Comparison of ENCODE assay signal across 23 mouse cellular contexts in genomic region chr6:50301121-50301520, GRCm38 (mm10).
"Had no signal": no experiment of that assay in that cellular context is flagged by ENCODE, and none has a peak within 500 bp of the region (broad histone marks: within the 10 kb centered on the region; RNA-seq: fewer than 3 reads in every experiment).

No protein-coding gene starts in this region.

- H3K36me3 ChIP-seq: hindbrain, embryonic 10.5 days; hindbrain, embryonic 12.5 days had no signal

- H3K4me1 ChIP-seq: hindbrain, embryonic 10.5 days; limb, embryonic 13.5 days; limb, embryonic 15.5 days had no signal

- H3K4me2 ChIP-seq: heart, embryonic 12.5 days; hindbrain, embryonic 12.5 days; hindbrain, embryonic 14.5 days; kidney, embryonic 15.5 days; limb, embryonic 13.5 days; limb, embryonic 15.5 days had no signal

- H3K9me3 ChIP-seq: heart, embryonic 10.5 days; heart, embryonic 12.5 days; hindbrain, embryonic 10.5 days; hindbrain, embryonic 12.5 days; kidney, embryonic 15.5 days; limb, embryonic 13.5 days; limb, embryonic 15.5 days had no signal

- DNase-seq: gastrocnemius, postnatal 10 days; gastrocnemius, postnatal 25 days; heart, adult 18-20 months; heart, postnatal 10 days; heart, postnatal 4 days; kidney, adult 11 months; kidney, adult 2 months; kidney, adult 9 months; kidney, postnatal 14 days; kidney, postnatal 36 days; layer of hippocampus, postnatal 36 days; left cerebral cortex, postnatal 4 days had no signal

- H3K27ac ChIP-seq: heart, embryonic 10.5 days; hindbrain, embryonic 10.5 days; hindbrain, embryonic 12.5 days; hindbrain, embryonic 14.5 days; kidney, embryonic 15.5 days; kidney, postnatal 0 days; limb, embryonic 13.5 days; limb, embryonic 15.5 days had no signal

- ATAC-seq: hindbrain, embryonic 16.5 days; intestine, embryonic 16.5 days had no signal

- H3K27me3 ChIP-seq: heart, embryonic 12.5 days; hindbrain, embryonic 12.5 days; kidney, embryonic 15.5 days; limb, embryonic 13.5 days; limb, embryonic 15.5 days had no signal

- H3K4me3 ChIP-seq: heart, embryonic 10.5 days; heart, embryonic 12.5 days; hindbrain, embryonic 10.5 days; hindbrain, embryonic 12.5 days; kidney, embryonic 15.5 days; limb, embryonic 13.5 days; limb, embryonic 15.5 days had no signal

- H3K9ac ChIP-seq: heart, embryonic 12.5 days; hindbrain, embryonic 12.5 days; hindbrain, embryonic 14.5 days; kidney, embryonic 15.5 days; limb, embryonic 13.5 days; limb, embryonic 15.5 days had no signal
